Mouse (Mus musculus) spleen, postnatal 36 days (tissue): ENCODE results near the gene Cldn2.

Experiments used
- DNase-seq, 2 experiments: peaks; one replicate each; pipeline ENCODE4 v3.0.0; 2022; ENCODE audit warnings: low spot score in 2 of 2, mixed read lengths in 1 of 2

Gene Cldn2

DNA sequence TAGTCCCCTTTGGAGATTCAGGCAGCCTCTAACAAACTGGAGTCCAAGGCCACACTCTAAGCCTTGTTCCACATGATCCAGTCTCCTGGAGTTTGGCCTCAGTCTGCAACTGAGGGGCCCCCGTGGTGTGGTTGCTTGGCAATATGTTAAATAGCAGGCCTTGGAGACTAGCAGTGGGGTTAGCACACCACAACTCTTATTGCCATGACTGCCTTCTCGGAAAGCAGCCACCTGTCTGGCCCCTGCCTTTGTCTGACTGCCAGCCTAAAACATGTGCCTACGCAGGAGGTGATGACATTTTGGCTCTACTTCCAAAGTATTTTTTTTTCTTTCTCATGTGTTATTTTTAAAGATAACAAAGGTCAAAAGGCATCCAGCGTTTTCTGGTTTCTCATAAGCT is 7.5 kb downstream of the Cldn2 start:
- DNase-seq, result no peak

DNA sequence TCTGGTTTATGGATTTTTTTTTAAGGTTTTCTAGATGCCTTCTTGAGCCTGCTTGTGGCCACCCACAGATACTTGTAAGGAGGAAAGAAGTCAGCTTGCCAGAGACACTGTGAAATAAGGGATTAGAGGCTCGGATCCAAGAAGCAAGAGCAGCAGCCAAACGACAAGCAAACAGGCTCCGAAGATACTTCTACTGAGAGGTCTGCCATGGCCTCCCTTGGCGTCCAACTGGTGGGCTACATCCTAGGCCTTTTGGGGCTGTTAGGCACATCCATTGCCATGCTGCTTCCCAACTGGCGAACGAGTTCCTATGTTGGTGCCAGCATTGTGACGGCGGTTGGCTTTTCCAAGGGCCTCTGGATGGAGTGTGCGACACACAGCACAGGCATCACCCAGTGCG is 7.9 kb downstream of the Cldn2 start:
- DNase-seq, result no peak

DNA sequence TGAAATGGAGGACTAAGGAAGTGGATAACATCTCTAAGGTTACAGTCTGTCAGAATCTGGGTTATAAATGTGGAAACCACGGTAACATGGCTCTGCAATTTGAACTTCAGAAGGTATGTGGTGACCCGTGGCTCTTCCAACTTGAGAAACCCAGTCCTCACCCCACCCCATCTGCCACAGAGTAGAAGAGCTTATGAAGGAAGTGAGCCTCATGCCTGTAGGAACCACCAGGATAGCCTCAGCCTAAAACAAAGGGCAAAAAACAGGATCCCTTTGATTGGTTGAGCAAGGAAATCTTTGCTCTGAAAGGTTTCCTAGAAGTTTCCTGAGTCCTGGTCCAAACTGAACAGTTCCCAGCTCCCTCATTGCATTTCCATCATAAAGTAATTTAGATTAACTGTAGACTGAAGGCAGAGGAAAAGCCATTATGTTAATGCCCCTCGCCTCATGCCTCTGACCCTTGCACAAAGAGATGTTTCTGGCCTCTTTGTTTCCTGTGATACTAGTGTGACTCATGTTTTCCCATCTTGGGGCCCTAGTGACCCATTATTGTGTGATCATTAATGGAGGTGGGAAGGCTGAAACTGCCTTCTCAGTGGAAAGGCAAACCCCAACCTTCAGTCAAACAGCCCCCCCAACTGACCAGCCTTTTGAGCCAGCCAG is 12.1 kb downstream of the Cldn2 start:
- DNase-seq, result no peak

DNA sequence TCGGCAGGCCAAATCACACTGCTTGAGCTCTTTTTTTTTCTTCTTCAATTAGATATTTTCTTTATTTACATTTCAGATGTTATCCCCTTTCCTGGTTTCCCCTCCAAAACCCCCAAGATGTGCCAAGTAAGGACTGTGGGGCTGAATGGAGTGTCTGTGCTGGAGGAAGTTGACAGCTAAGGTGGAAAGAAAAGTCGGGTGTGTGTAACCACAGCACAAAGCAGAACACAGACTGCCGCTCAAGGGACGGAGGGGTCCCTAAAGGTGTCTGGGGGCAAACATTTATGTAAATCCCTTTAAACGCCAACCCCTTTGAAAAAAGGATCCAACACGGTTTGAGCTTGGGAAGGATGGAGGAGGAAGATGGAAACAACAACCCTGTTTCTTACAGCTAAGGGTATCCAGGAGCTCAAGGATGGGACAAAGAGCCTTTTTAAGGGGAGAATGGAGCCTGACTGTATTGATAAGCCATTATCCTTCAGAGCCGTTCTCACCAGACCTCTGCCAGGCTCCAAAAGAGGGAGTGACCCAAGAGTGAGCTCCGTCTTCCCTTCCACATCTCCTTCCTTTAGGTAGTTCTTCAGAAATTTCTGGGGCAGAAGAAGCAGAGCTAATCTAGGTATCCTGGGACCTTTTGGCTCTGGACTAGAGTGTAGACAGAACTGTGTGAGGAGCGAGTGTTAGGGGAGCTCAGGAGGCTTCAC is 12.8 kb downstream of the Cldn2 start:
- DNase-seq, result no peak

DNA sequence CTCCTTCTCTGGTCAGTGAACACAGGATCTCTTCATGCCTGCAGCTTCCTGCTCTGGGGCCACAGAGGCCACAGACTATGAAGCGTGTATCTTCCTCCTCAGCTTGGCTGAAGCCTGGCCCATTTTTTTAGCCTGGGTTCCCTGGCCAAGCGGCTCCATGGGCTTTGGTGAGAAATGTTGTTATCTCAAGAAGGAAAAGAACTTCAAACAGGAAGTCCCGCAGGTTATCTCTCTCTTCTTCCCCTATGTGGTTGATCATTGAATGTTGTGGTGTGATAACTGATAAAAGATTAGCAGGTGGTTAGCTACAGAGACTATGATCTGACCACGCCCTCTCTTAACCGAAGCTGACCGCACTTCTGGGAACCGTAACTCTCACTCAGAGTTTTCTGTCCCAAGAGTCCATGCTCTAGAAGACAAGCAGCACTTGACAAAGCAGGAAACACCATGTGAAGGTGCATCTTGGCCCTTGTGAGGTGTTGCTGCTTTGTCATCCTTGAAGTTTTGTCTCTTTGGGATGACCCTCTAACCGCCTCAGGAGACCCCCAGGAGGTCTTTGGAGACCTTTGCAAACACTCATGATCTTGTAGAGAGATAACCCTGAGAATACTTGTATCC is 13.5 kb downstream of the Cldn2 start:
- peak in 1 of 2 experiments; percentile 6 for DNase-seq

DNA sequence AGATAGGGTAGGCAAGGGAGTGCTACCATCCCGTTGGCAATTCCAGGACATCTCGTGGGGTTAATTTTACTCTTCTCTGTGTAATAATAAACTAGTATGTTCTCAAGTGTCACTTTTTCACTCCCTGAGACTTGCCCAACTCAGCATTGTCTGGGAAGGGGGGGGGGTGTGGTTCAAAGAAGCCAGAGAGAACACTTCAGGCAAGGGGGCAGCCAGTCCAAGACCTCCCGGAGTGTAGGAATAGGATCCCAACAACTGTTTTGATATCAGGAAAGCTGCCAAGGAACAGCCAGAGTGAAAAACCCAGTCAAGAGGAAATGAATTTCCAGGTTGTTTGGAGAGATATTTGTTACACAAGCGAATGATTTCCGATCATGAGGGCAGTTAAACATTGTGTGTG is 14.6 kb downstream of the Cldn2 start:
- DNase-seq, result no peak

DNA sequence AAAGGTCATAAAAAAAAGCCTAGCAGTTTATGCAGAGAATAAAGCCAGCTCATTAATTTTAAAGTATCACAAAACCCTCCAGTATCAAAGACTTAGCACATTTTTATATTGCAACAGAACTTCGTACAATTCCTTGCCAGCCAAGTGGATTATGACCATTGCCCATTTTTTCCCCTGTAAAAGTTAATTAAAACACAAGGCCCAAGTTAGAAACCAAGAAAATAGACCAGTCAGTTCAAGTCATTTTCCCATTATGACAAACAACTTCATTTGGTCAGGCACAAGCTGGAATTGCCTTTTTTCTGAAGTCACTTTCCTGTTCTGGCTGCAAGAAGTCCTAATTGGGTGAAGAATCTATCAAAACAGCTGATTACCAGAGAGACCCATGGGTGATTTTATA is 24.8 kb downstream of the Cldn2 start:
- DNase-seq, result no peak

DNA sequence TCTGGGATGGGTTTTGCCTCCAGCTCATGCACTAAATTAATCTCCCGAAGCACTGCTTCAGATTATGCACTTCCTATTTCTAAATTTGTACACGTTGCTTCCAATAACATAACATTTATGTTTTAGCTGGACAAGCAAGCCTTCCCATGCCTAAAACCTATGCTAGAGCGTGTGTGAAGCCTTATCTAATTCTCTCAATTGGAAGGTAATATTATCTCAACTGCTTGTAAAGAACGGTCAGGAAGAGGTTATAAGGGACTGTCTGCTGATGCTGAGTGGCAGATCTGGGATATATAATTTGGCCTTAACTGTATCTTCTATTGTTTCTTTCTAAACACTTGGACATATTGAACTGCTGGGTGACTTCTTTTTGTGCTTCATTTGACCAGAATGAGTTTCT is 26.3 kb downstream of the Cldn2 start:
- no peak for DNase-seq

DNA sequence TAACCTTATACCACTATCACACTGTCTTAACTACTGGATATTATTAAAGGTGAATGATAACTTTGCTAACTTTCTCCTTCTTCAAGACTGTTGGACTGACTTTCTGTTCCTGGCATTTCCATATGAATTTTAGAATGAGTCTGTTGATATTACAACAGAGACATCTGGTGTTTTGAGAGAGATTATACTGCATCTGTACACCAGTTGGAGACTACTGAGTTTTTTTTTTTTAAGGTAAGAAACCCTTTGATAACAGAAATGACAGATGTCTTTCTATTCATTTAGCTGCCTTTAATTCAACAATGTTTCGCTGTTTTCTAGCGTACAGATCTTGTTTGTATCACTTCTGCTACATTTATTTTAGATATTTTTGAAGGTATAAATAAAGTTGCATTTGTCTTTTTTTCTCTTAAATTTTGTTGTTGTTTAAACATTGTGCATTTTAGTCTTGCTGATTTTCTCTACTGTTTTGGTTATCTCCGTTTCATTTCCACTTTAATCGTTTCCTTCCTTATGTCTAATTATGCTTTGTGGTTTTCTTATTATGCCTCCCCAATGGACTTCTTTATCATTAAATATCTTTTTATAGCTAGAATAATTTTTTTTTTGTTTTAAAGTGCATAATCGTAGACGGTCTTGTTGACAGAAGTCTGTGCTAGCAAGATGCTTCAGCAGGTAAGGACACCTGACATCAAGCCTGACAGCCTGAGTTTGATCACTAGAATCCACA is 27.9 kb downstream of the Cldn2 start:
- no peak for DNase-seq

DNA sequence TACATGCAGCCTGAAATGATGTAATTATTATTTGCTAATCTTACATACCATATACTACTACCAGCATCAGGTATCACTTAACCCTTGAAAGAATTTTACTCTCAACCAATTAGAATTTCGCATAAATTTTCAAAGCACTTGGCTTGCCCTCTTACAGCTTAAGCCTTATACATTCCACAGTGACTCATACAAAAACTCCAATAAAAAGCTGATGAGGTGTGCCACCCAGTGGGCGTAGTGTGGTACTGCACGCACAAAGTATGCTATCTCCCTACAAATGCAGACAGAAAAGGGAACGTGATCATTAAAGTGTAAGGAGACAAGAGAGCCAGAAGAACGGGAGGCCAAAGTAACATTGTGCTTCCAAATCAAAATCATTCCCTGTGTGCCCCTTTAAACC is 31.8 kb downstream of the Cldn2 start:
- DNase-seq, result peak in 1 of 2 experiments; percentile 13

DNA sequence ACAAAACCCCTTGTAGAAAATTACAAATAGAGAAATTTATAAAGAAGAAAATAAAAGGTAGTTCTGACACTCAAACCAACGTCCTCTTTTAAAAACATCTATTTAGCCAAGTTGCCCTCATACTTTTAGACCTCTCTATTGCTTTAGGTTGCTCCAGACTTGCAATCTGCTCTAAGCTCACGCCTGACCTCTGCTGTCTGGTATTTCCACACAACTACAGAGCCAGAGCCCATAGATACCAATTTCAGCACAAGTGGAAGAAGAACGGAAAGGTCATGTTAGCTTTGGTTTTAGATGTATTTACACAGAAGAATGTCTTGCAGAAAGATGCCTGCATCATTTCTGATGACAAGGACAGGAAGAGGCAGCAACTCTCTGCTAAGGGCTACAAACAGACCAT is 38.4 kb downstream of the Cldn2 start:
- no peak for DNase-seq

DNA sequence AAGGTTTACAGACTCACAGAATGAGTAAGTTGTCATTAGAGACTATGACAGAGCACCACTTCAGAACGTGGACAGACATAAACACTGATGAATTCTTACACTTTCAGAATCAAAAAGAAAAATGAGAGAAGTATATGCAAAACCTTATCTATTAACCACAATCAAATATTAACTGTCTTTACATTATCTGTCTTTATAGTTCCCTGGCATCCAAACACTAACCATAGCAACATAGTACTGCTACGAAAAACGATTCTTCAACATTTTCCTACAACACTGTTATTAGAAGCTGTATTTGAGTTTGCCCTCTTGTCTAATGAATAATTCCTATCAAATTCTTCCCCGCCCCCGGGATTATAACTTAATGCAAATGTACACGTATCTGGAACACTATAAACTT is 40.5 kb downstream of the Cldn2 start:
- DNase-seq, result no peak

DNA sequence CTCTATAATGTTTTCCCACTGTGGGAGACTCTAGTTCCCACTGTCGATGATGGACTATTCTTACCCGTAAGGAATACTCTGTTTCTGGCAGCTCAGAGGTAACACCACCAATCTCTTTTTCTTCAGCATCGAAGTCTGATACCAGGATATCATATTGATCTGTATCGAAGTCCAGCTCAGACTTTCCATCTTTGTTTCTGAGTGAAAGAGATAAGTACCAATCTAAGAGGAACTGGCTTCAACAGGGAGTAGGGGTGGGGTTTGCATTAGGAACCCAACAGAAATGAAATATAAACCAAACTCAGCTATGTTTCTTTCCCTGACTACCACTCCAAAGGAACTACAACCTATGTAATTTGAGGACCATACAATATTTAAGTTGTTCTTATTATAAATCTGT is 54.2 kb downstream of the Cldn2 start:
- no peak for DNase-seq

DNA sequence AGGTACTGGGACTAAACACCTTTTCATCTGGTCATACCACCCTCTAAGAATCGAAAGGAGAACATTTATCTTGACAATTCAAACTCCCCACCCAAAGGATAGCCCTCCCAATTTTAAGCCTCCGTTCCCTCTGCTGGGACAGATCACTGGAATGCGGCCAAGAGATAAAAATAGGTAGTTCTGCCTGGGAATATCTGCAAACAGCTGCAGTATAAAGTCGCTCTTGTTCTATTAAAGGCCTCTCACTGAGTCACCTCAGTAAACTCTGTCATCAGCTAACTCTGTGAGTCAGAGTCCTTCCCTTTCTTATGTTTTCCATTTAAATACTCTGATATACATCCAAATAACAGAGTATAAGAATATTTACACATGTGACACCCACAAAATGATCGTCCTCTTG is 58.8 kb downstream of the Cldn2 start:
- DNase-seq, result no peak
